Mouse (Mus musculus): Measurements from ENCODE around the gene Cdcp2. TPM values are rescaled to one million over a fixed set of nuclear protein-coding genes. Genes with fewer than 3 reads are reported as not detected.

The Cdcp2 gene
- total RNA-seq, 1 experiment, result 0.09 TPM

GRCm38 (mm10) chr4:107139836-107140631 lies 43.3 kb downstream of the Cdcp2 start:
- in situ Hi-C loops (cut with MboI; ENCODE audit: low sequenced_read_pairs in 2 of 2, unreplicated experiment in 2 of 2), result no loop called here
- TF ChIP-seq MAFK (IDR thresholded peaks at IDR 0.05; ENCODE audit: insufficient read depth, low read depth, low read length) (no peak), ZNF384 (IDR thresholded peaks at IDR 0.05; ENCODE audit: low read depth, low read length) (no peak), CHD2 (IDR thresholded peaks at IDR 0.05; ENCODE audit: low read depth, low read length) (no peak), ZC3H11A (IDR thresholded peaks at IDR 0.05; ENCODE audit: borderline replicate concordance, low read depth, low read length) (no peak), HCFC1 (IDR thresholded peaks at IDR 0.05; ENCODE audit: borderline replicate concordance, insufficient read depth, low read length) (no peak)
- Histone ChIP-seq H3K4me1 (ENCODE audit: control insufficient read depth in 2 of 2, insufficient read depth in 2 of 2, low read length in 2 of 2, poor library complexity in 1 of 2) (peaks cover 0 to 4% of the 10 kb centered on the region in 2 experiments; a peak in 1 of 4 replicates), H3K4me3 (ENCODE audit: insufficient read depth in 1 of 2, low read depth in 1 of 2, low read length in 2 of 2, poor library complexity in 1 of 2, severe bottlenecking in 1 of 2) (no peak overlapping the region), H3K9ac (ENCODE audit: insufficient read depth, low read depth, low read length, poor library complexity, severe bottlenecking) (no peak overlapping the region), H3K27ac (ENCODE audit: insufficient read depth, low read depth, low read length, poor library complexity, severe bottlenecking) (no peak overlapping the region), H3K9me3 (ENCODE audit: control insufficient read depth, insufficient read depth, low read depth, low read length) (no peaks in the 10 kb centered on the region), H3K36me3 (ENCODE audit: control insufficient read depth, insufficient read depth, low read length, poor library complexity, severe bottlenecking) (no peaks in the 10 kb centered on the region)
- no peak for DNase-seq (ENCODE audit: low read depth, low spot score)

- Histone ChIP-seq H3K4me1 (ENCODE audit: control insufficient read depth in 2 of 2, insufficient read depth in 2 of 2, low read length in 2 of 2, poor library complexity in 1 of 2) (peaks cover 0 to 4% of the 10 kb centered on the region in 2 experiments; a peak in 1 of 4 replicates), H3K27ac (ENCODE audit: insufficient read depth, low read depth, low read length, poor library complexity, severe bottlenecking) (no peak overlapping the region), H3K4me3 (ENCODE audit: insufficient read depth in 1 of 2, low read depth in 1 of 2, low read length in 2 of 2, poor library complexity in 1 of 2, severe bottlenecking in 1 of 2) (no peak overlapping the region), H3K9ac (ENCODE audit: insufficient read depth, low read depth, low read length, poor library complexity, severe bottlenecking) (no peak overlapping the region), H3K9me3 (ENCODE audit: control insufficient read depth, insufficient read depth, low read depth, low read length) (no peaks in the 10 kb centered on the region), H3K36me3 (ENCODE audit: control insufficient read depth, insufficient read depth, low read length, poor library complexity, severe bottlenecking) (no peaks in the 10 kb centered on the region)
- no peak for TF ChIP-seq HCFC1 (IDR thresholded peaks at IDR 0.05; ENCODE audit: borderline replicate concordance, insufficient read depth, low read length)
- TF ChIP-seq ZC3H11A (IDR thresholded peaks at IDR 0.05; ENCODE audit: borderline replicate concordance, low read depth, low read length), result no peak
- no peak for TF ChIP-seq ZNF384 (IDR thresholded peaks at IDR 0.05; ENCODE audit: low read depth, low read length)
- TF ChIP-seq CHD2 (IDR thresholded peaks at IDR 0.05; ENCODE audit: low read depth, low read length), result no peak
- TF ChIP-seq MAFK (IDR thresholded peaks at IDR 0.05; ENCODE audit: insufficient read depth, low read depth, low read length), result no peak
- DNase-seq (ENCODE audit: low read depth, low spot score), result no peak
- in situ Hi-C loops (cut with MboI; ENCODE audit: low sequenced_read_pairs in 2 of 2, unreplicated experiment in 2 of 2), result no loop called here
Observed at GRCm38 (mm10) chr4:107143511-107143910, 46.8 kb downstream of the Cdcp2 start.

GRCm38 (mm10) chr4:107150991-107151390 lies 54.3 kb downstream of the Cdcp2 start:
- no peak overlapping the region for H3K9ac ChIP-seq (ENCODE audit: insufficient read depth, low read depth, low read length, poor library complexity, severe bottlenecking)
- in situ Hi-C loops (cut with MboI; ENCODE audit: low sequenced_read_pairs in 2 of 2, unreplicated experiment in 2 of 2), result no loop called here
- no peaks in the 10 kb centered on the region for H3K36me3 ChIP-seq (ENCODE audit: control insufficient read depth, insufficient read depth, low read length, poor library complexity, severe bottlenecking)
- H3K4me1 ChIP-seq (ENCODE audit: control insufficient read depth in 2 of 2, insufficient read depth in 2 of 2, low read length in 2 of 2, poor library complexity in 1 of 2), result no peaks in the 10 kb centered on the region
- no peak for DNase-seq (ENCODE audit: low read depth, low spot score)
- no peaks in the 10 kb centered on the region for H3K9me3 ChIP-seq (ENCODE audit: control insufficient read depth, insufficient read depth, low read depth, low read length)
- no peak for TF ChIP-seq CHD2 (IDR thresholded peaks at IDR 0.05; ENCODE audit: low read depth, low read length)
- TF ChIP-seq HCFC1 (IDR thresholded peaks at IDR 0.05; ENCODE audit: borderline replicate concordance, insufficient read depth, low read length), result no peak
- TF ChIP-seq MAFK (IDR thresholded peaks at IDR 0.05; ENCODE audit: insufficient read depth, low read depth, low read length), result no peak
- no peak for TF ChIP-seq ZNF384 (IDR thresholded peaks at IDR 0.05; ENCODE audit: low read depth, low read length)
- no peak for TF ChIP-seq ZC3H11A (IDR thresholded peaks at IDR 0.05; ENCODE audit: borderline replicate concordance, low read depth, low read length)
- H3K27ac ChIP-seq (ENCODE audit: insufficient read depth, low read depth, low read length, poor library complexity, severe bottlenecking), result no peak overlapping the region
- H3K4me3 ChIP-seq (ENCODE audit: insufficient read depth in 1 of 2, low read depth in 1 of 2, low read length in 2 of 2, poor library complexity in 1 of 2, severe bottlenecking in 1 of 2), result no peak overlapping the region

- DNase-seq (ENCODE audit: low read depth, low spot score), result no peak
- Histone ChIP-seq H3K9me3 (ENCODE audit: control insufficient read depth, insufficient read depth, low read depth, low read length) (no peaks in the 10 kb centered on the region), H3K4me3 (ENCODE audit: insufficient read depth in 1 of 2, low read depth in 1 of 2, low read length in 2 of 2, poor library complexity in 1 of 2, severe bottlenecking in 1 of 2) (no peak overlapping the region), H3K27ac (ENCODE audit: insufficient read depth, low read depth, low read length, poor library complexity, severe bottlenecking) (no peak overlapping the region), H3K4me1 (ENCODE audit: control insufficient read depth in 2 of 2, insufficient read depth in 2 of 2, low read length in 2 of 2, poor library complexity in 1 of 2) (peaks cover 0 to 4% of the 10 kb centered on the region in 2 experiments; a peak in 1 of 4 replicates), H3K36me3 (ENCODE audit: control insufficient read depth, insufficient read depth, low read length, poor library complexity, severe bottlenecking) (no peaks in the 10 kb centered on the region), H3K9ac (ENCODE audit: insufficient read depth, low read depth, low read length, poor library complexity, severe bottlenecking) (no peak overlapping the region)
- in situ Hi-C loops (cut with MboI; ENCODE audit: low sequenced_read_pairs in 2 of 2, unreplicated experiment in 2 of 2), result no loop called here
- TF ChIP-seq HCFC1 (IDR thresholded peaks at IDR 0.05; ENCODE audit: borderline replicate concordance, insufficient read depth, low read length), result no peak
- no peak for TF ChIP-seq CHD2 (IDR thresholded peaks at IDR 0.05; ENCODE audit: low read depth, low read length)
- no peak for TF ChIP-seq MAFK (IDR thresholded peaks at IDR 0.05; ENCODE audit: insufficient read depth, low read depth, low read length)
- TF ChIP-seq ZNF384 (IDR thresholded peaks at IDR 0.05; ENCODE audit: low read depth, low read length), result no peak
Observed at GRCm38 (mm10) chr4:107152571-107152970, 55.9 kb downstream of the Cdcp2 start.

Data from ES-E14 (cell line).